Mouse (Mus musculus) ES-Bruce4 (cell line): ENCODE measurements around the gene Fdx1l.

ENCODE experiments used
- CTCF ChIP-seq: IDR thresholded peaks from one replicate; pipeline ENCODE4 v1.8.1; 2011; ENCODE audit warnings: low read depth, low read length
- POLR2A ChIP-seq: IDR thresholded peaks from one replicate; pipeline ENCODE4 v1.8.1; 2011; ENCODE audit warnings: low read length; ENCODE audit not compliant: insufficient read depth

DNA sequence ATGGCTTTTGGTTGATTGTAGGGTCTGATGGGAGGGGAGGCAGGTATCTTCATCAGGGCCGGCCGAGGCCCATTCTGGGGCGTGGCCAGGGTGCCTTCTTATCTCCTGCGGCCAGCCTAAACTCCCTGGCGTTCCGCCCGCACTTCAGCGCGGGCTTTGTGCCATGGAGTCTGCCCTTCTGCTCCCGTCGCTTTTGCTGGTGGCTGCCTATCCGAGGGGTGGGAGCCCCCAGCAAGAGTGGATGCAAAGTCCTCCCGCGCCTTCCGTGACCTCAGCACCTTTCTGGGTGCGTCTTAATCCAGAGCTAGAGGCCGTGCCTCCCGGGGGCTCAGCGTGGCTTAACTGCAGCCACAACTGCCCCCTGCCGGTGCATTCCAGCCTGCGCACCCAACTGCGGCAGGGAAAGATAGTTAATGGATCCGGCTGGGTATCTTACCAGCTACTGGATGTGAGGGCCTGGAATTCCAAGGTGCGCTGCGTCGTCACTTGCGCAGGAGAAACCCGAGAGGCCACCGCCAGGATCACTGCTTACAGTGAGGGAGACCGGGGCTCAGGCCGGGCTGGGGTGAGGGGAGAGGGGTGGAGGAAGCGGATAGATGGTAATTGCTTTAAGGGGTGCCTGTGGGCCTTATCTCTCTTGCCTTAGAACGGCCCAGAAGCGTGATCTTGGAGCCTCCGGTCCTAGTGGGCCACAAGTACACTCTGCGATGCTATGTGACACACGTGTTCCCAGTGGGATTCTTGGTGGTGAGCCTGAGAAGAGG is 43.9 kb downstream of the Fdx1l start, which contains the start of gene Icam4:
- TF ChIP-seq CTCF (peak; percentile 85), POLR2A (no peak)
